Mouse (Mus musculus) layer of hippocampus, adult 18-20 months (tissue): ENCODE measurements around the gene Gm4779. TPM values are rescaled to one million over a fixed set of nuclear protein-coding genes. Genes with fewer than 3 reads are reported as not detected.
A peak's percentile ranks its signal among the peaks of the same experiment; 100 is the strongest.
"Not testable (repeated sequence)": the region's sequence is repeated elsewhere in the genome, so short reads cannot be mapped to it uniquely, and the experiment has no call there.

Source experiments
- DNase-seq, 2 experiments: peaks; one replicate each; pipeline ENCODE4 v3.0.0; 2022; ENCODE audit warnings: low spot score in 2 of 2
- long read RNA-seq: library from polyadenylated mRNA; stranded (forward); transcript quantifications from one replicate; pipeline ENCODE4 v2.0.0, GENCODE M21; 2021
- total RNA-seq, 2 experiments: library from RNA; stranded (reverse); gene quantifications; 2 replicates each; pipeline ENCODE4 v1.2.3; 2021

The Gm4779 gene
- under 1 TPM; 0.45 to 0.51 TPM for total RNA-seq
- long read RNA-seq, partial matches to known transcripts: 3 of 3 reads
- long read RNA-seq, other reads (novel, unspliced or antisense): 0 of 3 reads

DNA sequence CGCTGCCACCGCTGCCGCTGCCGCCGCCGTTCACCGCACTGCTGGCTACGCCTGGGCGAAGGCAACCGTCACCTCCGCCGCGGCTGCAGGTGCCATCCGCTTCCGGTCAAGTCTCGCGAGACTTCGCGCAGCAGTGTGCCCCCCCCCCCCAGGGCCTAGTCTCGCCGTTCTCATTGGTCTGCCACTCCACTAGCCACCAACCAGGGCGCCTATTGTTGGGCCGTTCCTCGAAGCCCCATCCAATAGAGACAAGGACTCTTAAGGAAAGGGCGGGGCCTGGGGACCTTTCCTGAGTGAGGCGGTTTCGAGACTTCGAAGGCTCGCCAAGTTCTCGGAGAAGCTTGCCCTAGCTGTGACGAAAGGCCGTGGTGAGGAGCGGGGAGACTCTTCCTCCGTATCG is at the start of gene Gm4779, which contains the start of gene 8030474K03Rik:
Gm4779 (minus strand) TSS at position 82 of the 400 bp plus-strand sequence.
8030474K03Rik (plus strand) TSS at position 315 of the 400 bp plus-strand sequence.
- DNase-seq: no peak

DNA sequence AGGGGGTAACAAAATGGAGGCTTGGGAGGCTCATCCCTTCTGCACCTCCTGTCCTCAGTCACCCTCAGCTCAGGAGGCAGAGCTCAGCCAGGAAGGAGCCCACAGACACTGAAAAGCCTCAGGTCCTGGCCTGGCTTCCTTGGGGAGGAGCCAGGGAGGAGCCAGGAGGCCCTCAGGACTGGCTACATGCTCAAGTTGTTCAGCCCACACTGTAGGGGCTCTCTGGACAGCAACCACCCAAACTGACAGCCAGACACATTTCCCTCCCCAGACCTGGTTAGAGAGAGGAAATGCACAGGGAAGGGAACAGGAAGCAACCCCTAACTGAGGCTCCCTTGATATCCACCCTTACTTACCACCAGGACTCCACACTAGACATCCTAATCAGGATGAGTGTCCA is 25.8 kb upstream of the Gm4779 start:
- DNase-seq: not testable (repeated sequence)

DNA sequence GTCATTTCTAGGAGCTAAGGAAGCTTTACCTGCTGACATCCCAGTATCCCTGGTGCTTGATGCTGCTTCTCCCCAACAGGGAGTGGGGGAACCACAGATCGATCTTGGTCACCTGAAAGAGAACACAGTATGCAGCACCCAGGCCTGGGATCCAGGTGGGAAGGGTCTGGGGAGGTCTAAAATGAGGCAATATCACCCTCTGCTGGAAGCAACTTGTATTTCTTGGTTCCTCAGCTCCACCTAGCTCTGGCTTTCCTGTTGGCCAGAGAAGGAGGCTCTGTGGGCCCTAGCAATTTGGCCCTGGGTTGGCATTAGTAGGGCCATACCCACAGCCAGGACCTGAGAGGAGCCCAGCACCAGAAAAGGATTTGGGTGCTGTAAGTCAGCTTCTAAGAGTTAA is 24.9 kb upstream of the Gm4779 start:
- peak in 1 of 2 experiments; percentile 7 for DNase-seq

DNA sequence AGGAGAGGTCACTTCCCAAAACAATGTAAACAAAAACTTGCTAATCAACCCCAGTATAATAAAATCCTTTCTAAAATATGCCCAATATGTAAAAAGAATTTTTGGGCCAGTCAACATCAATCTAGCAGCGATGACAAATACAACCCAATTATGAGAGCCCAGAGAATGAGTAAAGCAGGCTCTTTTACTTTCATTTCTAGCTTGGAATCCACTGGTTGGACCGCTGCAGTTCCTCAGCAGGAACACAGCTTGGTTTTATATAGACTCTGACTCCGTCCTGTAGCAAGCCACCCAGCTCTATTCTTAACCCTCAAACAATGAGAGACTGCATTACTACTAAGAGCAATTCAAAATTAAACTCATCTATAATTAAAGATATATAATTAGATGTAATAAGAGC is 17.5 kb upstream of the Gm4779 start:
- no peak for DNase-seq

DNA sequence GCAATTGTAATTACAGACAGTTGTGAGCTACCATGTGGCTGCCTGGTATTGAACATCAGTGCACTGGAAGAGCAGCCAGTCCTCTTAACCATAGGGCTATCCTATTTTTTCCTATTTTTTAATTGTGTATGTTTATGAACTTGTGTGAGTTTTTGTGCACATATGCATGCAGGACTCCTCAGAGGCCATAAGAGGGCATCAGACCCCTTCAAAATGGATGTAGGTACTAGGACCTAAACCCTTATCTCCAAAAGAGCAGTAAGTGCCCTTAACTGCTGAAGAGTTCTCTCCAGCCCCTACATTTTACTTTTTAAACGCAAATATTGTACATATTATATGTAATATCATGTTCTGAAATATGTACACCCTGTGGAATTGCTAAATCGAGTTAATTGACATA is 11.3 kb upstream of the Gm4779 start:
- peak in 1 of 2 experiments; percentile 21 for DNase-seq

DNA sequence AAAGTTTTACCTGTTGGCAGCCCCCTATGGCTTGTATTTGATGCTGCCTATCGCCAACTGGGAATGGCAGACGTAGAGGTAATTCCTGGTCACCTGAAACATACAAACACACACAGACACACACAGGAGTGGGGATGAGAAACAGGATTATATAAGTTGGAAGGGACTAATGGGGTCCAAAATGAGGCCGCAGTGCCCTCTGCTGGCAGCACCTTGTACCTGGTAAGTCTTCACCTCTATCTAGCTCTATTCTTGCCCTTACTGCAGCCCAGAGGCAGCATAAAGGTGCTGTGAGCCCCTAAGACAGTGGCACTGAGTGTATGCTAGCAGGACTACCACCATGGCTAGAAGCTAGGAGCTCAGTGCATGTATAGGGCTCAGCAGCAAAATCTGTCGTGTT is 2.7 kb downstream of the Gm4779 start:
- peak; percentile 29 to 67 for DNase-seq

DNA sequence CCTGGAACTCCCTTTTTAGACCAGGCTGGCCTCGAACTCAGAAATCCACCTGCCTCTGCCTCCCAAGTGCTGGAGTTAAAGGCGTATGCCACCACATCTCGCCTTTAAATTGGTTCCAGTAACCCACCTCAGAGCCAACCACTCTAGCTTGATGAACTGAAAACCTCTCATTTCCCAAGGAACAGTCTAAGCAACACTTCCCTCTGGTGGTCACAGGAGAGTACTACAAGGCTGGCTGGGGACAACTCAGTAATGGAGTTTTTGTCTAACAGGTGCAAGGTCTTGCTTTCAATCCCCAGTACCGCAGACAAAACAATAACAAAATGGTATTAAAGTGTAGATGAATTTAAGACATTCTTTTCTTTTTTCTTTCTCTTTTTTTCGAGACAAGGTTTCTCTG is 22.2 kb downstream of the Gm4779 start:
- peak in 1 of 2 experiments; percentile 72 for DNase-seq

DNA sequence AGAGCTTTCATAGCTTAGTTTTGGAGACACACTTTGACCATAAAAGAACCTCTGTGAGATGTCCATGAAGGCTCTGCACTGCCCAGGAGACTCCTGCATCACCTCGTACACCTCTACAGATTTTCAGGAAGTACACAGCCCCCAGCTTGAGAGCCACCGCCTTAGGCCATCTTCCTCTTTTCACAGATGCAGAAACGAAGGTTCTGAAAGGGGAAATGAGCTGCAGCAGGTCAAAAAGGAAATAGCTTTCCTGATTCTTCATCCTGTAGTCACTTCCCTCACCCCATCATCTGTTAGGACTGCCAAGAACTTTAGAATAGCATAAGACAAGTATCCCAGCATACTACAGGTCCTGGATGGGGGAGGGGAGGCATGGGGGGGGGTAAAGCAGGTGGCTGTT is 23.9 kb downstream of the Gm4779 start:
- no peak for DNase-seq

DNA sequence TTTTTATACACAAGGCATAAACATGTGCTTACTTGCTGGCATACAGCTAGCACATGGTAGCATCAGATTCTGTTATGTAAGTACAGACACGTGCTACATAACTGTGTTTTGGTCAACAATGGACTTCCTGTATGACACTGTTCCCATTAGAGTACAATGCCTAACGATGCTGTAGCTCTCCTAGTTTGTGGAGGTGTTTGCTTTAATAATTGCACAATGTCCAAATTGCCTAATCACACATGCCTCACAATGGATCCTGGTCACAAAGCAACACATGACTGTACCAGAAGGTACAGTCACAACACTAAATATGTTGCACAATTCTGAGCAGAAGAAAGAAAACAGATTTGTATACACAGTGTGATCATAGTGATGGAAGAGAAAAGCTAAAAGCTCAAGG is 24.7 kb downstream of the Gm4779 start:
- DNase-seq: peak in 1 of 2 experiments; percentile 47

DNA sequence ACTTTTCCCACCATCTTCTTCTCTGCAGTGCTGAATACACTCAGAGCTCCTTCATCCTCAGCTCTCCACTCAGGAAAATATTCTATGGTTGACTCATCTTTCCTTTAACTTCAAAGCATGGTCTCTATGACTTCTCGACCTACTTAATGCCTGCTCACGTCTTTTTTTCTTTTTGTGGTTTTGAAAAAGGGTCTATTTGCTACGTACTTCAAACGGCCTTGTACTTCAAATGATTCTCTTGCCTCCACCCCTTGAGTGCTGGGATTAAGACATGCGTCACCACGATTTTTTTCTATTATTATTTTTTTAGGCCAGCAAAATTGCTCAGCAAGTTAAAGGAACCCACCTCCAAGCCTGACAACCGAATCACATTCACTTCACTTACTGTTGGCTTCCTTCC is 26.9 kb downstream of the Gm4779 start:
- DNase-seq: no peak

DNA sequence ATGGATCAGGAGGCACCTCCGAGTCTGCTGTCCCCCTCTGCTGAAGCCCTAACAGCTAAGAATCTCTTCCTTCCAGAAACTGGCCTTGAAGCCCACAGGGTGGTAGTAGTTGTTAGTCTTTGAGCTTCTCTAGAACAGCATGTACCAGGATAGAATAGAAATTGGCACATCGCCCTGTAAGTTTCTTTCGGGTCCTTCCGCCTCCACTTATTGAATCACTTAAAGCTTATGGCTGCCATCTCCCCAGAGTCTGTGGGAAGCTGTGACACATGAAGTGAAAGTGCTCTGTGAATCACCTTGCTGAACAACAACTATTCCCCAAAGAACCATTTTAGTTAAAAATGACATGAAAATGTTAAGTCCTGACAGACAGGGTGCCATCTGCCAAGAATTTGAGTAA is 29.1 kb downstream of the Gm4779 start:
- peak in 1 of 2 experiments; percentile 14 for DNase-seq

DNA sequence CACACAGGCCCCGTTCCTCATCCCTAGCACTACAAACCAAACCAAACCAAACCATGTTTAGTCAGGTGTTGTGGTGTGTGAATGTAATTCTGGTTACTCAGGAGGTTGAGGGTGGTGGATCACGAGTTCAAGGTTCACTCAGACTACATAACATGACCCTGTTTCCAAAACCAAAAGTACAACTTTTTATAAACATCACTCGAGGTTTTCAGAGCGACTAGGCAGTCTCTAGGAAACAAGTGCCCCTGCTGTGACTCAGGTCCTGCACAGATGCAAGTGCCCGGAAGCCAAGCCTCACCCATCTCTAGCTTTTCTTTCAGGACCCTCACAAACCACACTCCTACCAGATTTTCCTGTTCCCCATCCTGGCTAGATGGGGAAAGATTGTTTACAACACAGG is 29.6 kb downstream of the Gm4779 start:
- DNase-seq: no peak

DNA sequence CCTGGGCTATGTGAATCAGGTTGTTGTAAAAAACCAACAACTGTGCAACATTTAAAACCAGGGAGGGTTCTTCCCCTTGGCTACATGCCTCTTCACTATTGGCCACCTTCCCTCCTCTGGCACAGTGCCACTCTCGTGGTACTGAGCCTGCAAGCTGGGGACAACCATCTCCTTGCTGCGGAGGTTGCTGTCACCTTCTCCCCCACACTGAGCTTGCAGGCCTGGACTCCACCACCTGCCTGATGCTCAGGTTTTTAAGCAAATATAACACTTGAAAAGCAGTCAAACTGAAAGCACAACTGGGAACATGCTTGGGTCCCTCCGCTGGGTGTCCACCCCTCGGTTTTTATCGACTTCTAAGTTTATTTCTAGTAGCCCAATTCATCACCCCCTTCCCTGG is 39.7 kb downstream of the Gm4779 start:
- DNase-seq: peak in 1 of 2 experiments; percentile 11

DNA sequence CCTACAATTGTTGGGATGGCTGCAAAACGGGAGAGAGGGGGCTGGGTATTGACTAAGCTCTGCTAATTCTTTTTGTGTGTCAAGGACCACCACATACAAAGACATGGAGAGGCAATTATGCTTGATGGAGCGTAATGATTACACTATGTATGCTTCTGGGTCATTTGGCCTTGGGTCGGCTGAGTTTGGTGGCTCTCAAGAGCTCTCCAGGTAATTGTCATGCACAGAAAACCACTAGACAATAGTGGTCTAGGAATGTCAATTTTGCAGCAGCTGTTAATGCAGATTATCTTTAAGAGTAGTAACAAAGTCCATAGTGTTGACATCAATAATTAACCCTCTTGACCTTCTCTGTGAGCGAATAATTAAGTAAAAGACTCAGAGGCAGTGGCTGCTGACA is 44.1 kb downstream of the Gm4779 start:
- no peak for DNase-seq

DNA sequence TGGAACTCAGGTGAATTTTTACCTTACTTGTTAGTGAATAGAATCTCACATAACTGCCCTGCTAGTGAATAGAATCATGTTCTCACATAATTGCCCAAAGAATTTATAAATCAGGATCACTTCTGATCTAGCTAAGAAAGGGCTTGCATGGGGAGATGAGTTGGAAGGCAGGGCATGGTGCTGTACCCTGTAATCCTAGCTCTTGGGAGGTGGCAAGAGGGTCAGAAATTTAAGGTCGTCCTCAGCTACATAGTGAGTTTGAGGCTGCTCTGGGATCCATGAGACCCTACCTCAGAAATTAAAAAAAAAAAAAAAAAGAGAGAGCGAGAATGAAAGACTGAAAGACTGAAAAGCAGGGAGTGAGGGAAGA is 53.2 kb downstream of the Gm4779 start:
- DNase-seq: no peak

DNA sequence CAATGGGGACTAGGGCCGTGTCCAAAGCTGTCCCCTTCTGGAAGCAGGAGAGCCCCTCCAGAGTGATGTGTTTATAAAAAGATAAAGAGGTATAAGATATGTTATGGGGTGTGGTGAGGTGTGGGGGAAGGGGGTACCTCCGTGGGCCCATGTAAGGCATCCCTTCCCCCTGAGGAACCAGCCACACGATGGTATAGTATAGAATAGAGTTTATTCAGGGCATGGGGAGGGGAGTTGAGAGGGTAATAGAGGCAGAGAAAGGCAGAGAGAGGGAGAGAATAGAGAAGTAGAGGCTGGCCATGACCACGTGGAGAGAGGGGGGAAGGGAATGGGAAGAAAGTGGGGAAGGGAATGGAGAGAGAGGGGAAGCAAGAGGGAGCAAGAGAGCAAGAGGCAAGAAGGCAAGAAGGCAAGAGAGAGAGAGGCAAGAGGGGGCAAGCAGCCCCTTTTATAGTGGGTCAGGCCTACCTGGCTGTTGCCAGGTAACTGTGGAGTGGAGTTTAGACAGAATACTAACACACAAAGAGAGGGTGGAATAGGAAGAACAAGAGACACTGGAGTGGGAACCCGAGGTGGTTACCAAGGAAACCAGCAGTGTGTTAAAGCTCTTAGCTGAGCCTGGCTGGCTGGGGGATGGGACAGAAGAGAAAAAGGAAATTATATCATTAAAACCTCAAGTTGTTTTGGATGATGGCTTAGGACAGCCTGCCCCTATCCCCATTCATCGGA is 53.7 kb downstream of the Gm4779 start:
- peak in 1 of 2 experiments; percentile 58 for DNase-seq

Other genes with a start within 250 kb of the Gm4779 start
- 100 to 1,000 TPM; 195 to 213 TPM for gene Ogt, start 154.4 kb downstream of the Gm4779 start, total RNA-seq
- gene Cxcr3, start 60.2 kb downstream of the Gm4779 start, total RNA-seq: not detected
- gene 8030474K03Rik, start 233 bp upstream of the Gm4779 start, total RNA-seq: not detected
- gene Nhsl2, start 55.0 kb upstream of the Gm4779 start, total RNA-seq: 10 to 100 TPM; 55.1 to 55.3 TPM